Mouse (Mus musculus) lung, adult 2 months (tissue): Measurements from ENCODE around the gene Umps. TPM values are rescaled to one million over a fixed set of nuclear protein-coding genes. Genes with fewer than 3 reads are reported as not detected.

ENCODE experiments used
- DNase-seq: peaks from one replicate; pipeline ENCODE4 v3.0.0; 2022
- H3K4me1 ChIP-seq: fragments of 200-500 bp; 2 replicates; pipeline ENCODE4 v1.6.1; 2011; ENCODE audit warnings: low read length; ENCODE audit not compliant: control insufficient read depth, insufficient read depth
- H3K4me3 ChIP-seq: fragments of 200-500 bp; replicated peaks from 2 replicates; pipeline ENCODE3; 2011; ENCODE audit warnings: low read depth, mild to moderate bottlenecking, control low read depth, low read length; ENCODE audit errors: extremely low read depth
- CTCF ChIP-seq: fragments of 200-500 bp; IDR thresholded peaks from 2 replicates; pipeline ENCODE4 v1.5.1; 2011; ENCODE audit warnings: mild to moderate bottlenecking, low read length, control low read depth; ENCODE audit not compliant: insufficient read depth
- POLR2A ChIP-seq: fragments of 200-500 bp; IDR thresholded peaks from 2 replicates; pipeline ENCODE4 v1.6.1; 2011; ENCODE audit warnings: low read depth, mild to moderate bottlenecking, control low read depth, low read length, borderline replicate concordance; ENCODE audit errors: extremely low read depth
- WGBS: fragments of 180-500 bp; shearing (Covaris S2); methylation state at CpG from one replicate; pipeline ENCODE4 v1.1.7; 2018; 5-methylcytosine and 5-hydroxymethylcytosine counted together
- polyA plus RNA-seq: library from polyadenylated mRNA; depleted of rRNA; stranded (reverse); fragments of >200 nt; gene quantifications from 2 replicates; pipeline ENCODE4 v1.2.3, GENCODE M21; 2012; rRNA removed

Gene Umps
- polyA plus RNA-seq, 1 experiment, result 4.7 TPM

DNA sequence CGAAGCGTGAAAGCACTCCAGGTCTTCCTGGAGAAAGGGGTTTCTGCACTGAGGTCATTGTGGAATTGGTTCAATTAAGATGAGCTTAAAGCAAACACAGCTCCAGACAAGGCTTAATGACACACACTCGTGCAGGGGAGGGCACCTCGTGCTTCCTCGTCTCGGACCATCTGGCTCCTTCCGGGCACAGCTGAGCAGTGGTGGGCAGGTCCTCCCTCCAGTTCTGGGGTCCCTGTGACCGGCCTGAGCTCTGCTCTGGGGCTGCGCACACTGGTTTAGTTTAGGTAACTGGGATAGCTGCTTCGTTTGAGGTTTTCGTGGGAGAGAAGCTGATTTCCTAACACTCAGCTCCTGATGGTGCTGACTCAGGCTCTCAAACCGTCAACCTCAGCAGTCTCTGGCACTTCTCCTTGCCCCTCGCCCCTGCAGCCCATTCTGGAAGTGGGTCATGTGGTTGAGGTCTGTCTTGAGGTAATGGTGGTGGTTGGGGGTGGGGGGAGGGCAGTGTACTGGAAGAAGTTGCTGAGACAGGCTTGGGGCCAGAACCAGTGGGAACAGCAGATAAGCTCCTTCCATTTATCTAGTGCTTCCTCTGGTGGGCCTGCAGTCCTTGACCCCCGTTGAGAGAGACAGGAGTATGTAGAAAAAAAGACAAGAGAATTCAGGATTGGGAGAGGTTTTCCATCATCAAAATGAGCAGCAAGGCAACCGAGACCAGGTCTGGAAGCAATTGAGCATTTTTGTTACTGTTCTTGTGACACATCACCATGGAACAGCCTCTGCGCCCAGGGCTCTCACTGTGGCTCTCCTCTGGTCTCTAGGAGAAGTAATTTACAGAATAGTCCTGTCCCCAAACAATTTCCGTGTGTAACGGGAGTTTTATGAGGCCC, 44.5 kb downstream of the Umps start:
- no peak for DNase-seq
- Histone ChIP-seq H3K4me1 (peaks cover 2% of the 10 kb centered on the region; the same call in 1 of the 2 replicates), H3K4me3 (no peak overlapping the region)
- no peak for TF ChIP-seq POLR2A
- TF ChIP-seq CTCF, result no peak
- 43% methylated on average over 18 of the region's 18 CpGs for WGBS

DNA sequence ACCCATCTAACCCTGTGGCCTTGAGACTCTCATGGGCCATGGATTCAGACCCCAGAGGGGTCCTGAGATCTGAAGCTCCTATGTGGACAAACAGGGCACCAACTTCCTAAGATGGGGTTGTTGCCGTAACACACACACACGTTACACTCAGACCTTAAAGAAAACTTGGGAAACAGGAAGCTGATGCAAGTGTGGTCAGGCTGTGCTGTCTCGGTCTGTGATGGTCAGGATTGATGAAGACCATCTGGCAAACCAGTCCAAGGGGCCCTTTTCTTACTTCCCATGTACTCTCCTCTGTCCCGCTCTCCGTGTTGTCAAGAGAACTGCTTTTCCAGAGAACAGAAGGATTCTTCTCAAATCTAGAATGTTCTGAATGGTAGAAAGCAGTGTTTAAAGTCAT, 45.3 kb downstream of the Umps start:
- 56% methylated on average over 5 of the region's 5 CpGs for WGBS
- DNase-seq, result no peak
- H3K4me3 ChIP-seq, result no peak overlapping the region
- peaks cover 5% of the 10 kb centered on the region for H3K4me1 ChIP-seq
- TF ChIP-seq CTCF (no peak), POLR2A (no peak)

DNA sequence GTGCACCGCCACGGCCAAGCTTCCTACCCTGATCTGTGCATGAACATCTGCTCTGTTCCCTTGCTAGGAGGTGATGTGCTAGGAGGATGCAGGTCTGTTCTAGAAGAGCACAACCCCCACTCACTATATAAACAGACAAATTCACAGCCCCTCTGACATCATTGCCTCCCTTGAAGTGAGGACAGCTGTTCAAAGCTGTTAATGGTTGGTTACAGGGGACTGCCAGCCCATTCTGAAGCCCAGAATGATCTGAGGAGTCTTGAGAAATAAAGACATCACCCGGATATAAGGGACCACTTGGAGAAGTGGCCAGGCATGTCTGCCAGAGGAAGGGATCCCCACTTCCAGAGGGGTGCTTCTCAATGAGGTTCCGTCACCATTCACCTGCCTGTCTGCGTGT, 48.9 kb downstream of the Umps start:
- 85% methylated on average over 5 of the region's 5 CpGs for WGBS
- DNase-seq, result no peak

DNA sequence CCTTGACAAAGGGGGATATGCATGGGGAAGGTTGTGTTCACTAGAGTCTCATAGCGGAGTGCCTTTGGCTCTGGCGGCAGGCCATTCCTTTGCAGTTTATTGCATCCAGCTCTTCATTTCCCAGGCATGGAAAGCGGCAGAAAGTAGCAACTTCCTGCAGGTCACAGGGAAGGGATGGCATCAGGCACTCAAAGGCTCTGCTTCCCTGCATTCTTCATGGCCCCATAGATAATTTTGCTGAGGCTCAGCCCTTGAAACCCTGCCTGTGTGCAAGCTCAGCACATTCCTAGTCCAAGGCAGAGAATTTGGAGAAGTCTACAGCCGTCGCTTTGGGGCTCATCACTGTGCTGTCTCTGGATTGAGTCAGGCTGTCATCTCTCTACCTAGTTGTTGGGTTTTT, 49.4 kb downstream of the Umps start:
- Histone ChIP-seq H3K4me3 (no peak overlapping the region), H3K4me1 (peaks cover 5% of the 10 kb centered on the region)
- 65% methylated on average over 5 of the region's 5 CpGs for WGBS
- DNase-seq, result no peak
- TF ChIP-seq POLR2A (no peak), CTCF (no peak)

More for the DNA sequence above, 48.9 kb downstream of the Umps start:
- H3K4me1 ChIP-seq, result peaks cover 5% of the 10 kb centered on the region
- H3K4me3 ChIP-seq, result no peak overlapping the region
- TF ChIP-seq POLR2A (no peak), CTCF (no peak)

DNA sequence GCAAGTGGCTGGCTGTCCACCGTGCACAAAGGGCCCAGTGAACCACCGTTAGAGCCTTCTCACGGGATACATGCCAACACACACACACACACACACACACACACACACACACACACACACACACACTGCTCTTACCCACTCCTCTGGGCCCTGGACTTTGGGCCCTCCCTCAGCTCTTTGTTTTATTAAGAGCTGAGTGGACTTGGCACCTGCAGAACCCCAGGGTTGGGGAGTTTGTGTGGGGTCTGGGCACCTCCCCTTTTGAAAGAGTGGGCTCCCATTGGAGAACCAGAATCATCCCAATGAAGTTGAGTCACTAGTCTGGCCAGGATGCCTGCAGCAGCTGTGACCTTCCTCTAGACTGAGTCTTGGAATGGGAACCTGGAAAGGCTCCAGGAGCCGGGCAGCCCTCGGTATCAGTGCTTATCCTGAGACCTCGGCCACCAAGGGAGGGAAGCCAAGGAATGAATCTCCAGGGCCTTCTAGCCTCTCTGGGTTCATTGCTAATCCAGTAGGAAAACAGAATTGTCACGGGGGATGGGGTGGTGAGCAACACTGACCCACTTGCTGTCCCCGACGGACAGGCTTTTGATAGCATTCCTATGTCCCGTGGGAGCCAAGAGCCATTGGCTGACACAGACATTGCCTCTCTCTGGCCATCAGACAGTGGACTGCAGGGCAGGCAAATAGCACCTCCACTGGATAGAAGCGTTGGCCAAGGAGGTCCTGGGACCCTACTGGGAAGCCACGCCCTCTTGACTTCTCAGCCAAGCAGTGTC, 50.2 kb downstream of the Umps start:
- TF ChIP-seq CTCF, result no peak
- no peak for TF ChIP-seq POLR2A
- 35% methylated on average over 12 of the region's 12 CpGs for WGBS
- peaks cover 5% of the 10 kb centered on the region for H3K4me1 ChIP-seq
- peak; percentile 31 for DNase-seq
- H3K4me3 ChIP-seq, result no peak overlapping the region

DNA sequence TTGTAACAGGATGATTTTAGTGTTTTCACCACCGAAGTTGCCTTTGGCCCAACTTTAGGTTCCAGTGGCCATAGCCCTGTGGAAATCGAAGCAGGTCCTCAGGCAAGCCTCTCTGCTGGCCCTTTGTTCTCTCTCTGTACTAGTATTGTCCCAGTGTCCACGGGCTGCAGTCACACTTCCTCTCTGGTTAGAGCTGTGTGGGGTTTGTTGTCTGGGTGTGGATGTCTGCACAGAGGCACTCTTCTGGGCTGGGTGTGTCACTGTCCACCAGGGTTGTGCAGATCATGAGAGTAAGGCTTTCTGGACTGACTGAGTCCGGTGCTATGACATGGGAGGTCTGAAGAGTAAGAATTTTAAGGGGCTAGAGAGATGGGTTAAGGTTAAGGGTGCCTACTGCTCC, 51.8 kb downstream of the Umps start:
- TF ChIP-seq POLR2A (no peak), CTCF (no peak)
- WGBS, result 50% methylated on average over 4 of the region's 4 CpGs
- no peak for DNase-seq
- H3K4me3 ChIP-seq, result no peak overlapping the region
- peaks cover 5% of the 10 kb centered on the region for H3K4me1 ChIP-seq

DNA sequence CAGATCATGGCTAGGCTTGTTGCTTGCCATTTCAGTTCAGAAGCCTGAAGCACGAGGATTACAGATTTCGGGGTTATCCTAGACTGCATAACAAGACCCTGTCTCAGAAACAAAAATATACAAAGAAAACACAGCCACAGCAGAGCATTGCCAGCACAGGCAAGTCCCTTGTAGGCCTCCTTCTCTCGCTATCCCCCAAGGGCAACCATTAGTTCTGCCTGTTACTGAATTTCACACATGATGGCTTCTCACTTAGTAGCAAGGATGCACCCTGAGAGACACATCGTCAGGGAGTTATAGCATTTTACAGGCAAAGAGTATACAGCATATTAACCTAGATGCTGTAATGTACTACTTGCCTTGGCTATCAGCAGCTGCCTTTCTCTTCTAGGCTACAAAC, 58.6 kb downstream of the Umps start:
- no peak overlapping the region for H3K4me3 ChIP-seq
- WGBS, result 87% methylated on average over 4 of the region's 4 CpGs
- DNase-seq, result no peak
- TF ChIP-seq POLR2A (no peak), CTCF (no peak)
- H3K4me1 ChIP-seq, result no peaks in the 10 kb centered on the region; the same call in 1 of the 2 replicates

Other genes with a start within 250 kb of the Umps start
- 0.25 and 5.1 TPM in 2 replicates for gene Muc13, start 173.0 kb downstream of the Umps start, polyA plus RNA-seq
- gene Itgb5, start 137.4 kb downstream of the Umps start, polyA plus RNA-seq, result 114 and 144 TPM in 2 replicates